Mouse (Mus musculus) brain, embryonic 14.5 days (tissue): ENCODE data around the gene Itga5. TPM values are rescaled to one million over a fixed set of nuclear protein-coding genes. Genes with fewer than 3 reads are reported as not detected.
"Not testable (repeated sequence)": the region's sequence is repeated elsewhere in the genome, so short reads cannot be mapped to it uniquely, and the experiment has no call there.

Source experiments
- DNase-seq: peaks from one replicate; pipeline ENCODE4 v3.0.0-alpha.2; 2011; ENCODE audit warnings: low read depth
- CTCF ChIP-seq: fragments of 200-500 bp; IDR thresholded peaks from 2 replicates; pipeline ENCODE4 v1.5.1; 2012; ENCODE audit warnings: inconsistent platforms, mild to moderate bottlenecking, moderate library complexity, borderline replicate concordance; ENCODE audit not compliant: insufficient read depth, insufficient read length; ENCODE audit errors: extremely low read depth
- POLR2A ChIP-seq: fragments of 200-500 bp; IDR thresholded peaks from 2 replicates; pipeline ENCODE4 v1.6.1; 2012; ENCODE audit warnings: mild to moderate bottlenecking, inconsistent platforms, borderline replicate concordance; ENCODE audit not compliant: poor library complexity, insufficient read depth, insufficient read length, severe bottlenecking; ENCODE audit errors: extremely low read depth
- polyA plus RNA-seq: library from polyadenylated mRNA; depleted of rRNA; stranded (reverse); fragments of >200 nt; gene quantifications from 2 replicates; pipeline ENCODE4 v1.2.3, GENCODE M21; 2012; rRNA removed

The Itga5 gene
- polyA plus RNA-seq: 7.6 and 11.1 TPM in 2 replicates

DNA sequence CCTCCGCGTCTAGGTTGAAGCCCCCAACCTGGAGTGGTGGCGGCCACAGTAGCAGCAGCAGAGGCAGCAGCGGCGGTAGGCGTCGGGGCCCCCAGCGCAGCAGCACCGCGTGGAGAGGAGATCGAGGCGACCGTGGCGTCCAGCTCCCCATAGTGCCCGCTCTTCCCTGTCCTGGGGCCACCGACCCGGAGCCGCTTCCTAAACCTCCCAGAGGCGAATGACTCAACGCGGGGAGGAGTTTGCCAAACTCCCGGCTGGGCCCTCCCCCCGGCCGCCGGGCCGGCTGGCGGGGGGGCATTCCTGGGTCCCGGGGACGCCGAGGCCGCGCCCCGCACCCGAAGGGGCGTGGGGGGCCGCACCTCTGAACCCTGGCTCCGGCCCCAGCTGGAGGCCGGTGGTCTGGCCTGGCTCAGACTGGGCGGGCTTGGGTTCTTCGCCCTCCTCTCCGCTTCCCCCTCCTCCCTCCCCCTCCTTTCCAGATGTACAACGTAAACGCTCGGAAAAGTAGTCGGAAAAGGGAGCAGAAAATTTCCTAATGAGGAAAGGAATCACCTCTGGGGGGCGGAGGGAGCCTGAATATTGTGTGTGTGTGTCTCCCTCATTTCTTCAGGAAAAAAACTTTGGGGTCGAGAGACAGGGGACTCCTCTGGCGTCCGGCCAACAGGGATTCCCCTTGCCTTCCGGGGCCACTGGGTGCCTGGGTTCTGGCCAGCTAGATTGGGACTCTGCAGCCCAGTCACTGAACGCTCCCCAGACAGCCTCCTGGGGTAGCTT lies at the start of gene Itga5:
Gene Itga5 (minus strand): TSS at position 388 of the 774 bp plus-strand sequence.
- TF ChIP-seq CTCF (no peak), POLR2A (no peak)
- peak; percentile 42 for DNase-seq

DNA sequence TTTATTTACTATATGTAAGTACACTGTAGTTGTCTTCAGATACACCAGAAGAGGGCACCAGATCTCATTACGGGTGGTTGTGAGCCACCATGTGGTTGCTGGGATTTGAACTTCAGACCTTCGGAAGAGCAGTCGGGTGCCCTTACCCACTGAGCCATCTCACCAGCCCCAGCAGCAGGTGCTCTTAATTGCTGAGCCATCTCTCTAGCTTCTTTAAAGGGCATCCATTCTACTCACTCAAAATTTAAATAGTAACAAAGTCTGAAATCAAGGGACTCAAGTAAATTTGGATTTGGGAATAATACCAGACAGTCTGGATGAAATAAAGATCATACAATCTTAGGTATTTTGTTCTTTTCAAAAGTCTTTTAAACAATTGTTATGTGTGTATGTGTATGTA lies 39.0 kb upstream of the Itga5 start:
- not testable (repeated sequence) for DNase-seq

DNA sequence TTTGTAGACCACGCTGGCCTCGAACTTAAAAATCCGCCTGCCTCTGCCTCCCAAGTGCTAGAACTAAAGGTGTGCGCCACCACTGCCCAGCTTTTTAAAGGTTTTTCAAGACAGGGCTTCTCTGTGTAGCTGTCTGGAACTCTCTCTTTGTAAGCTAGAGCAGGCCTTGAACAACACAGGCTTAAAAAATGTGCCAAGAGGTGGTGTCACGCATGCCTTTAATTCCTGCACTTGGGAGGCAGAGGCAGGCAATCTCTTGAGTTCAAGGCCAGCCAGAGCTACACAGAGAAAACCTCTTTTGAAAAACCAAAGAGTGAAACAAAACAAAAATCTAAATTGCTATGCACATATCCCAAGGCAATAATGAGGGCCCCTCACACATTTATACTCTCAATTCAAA lies 34.8 kb upstream of the Itga5 start:
- no peak for DNase-seq
- TF ChIP-seq CTCF (no peak), POLR2A (no peak)

DNA sequence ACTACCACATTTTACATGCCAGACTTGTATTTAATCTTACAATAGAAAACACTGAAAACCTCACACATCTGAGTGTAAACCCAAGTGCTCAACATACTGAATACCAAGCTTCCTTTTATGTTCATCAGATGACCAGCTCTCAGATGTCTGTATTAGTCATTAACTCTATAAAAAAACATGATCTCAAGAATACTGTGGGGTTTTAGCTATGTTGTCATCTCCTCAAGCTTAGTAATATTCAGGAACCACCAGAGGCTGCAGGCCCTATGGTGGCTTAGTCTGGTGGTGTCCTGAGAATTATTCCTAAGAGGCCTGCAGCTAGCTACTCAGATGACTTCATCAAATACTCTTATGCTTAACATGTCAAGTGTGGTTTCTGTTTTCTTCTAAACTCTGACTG lies 27.0 kb upstream of the Itga5 start:
- DNase-seq: no peak
- TF ChIP-seq POLR2A (no peak), CTCF (no peak)

DNA sequence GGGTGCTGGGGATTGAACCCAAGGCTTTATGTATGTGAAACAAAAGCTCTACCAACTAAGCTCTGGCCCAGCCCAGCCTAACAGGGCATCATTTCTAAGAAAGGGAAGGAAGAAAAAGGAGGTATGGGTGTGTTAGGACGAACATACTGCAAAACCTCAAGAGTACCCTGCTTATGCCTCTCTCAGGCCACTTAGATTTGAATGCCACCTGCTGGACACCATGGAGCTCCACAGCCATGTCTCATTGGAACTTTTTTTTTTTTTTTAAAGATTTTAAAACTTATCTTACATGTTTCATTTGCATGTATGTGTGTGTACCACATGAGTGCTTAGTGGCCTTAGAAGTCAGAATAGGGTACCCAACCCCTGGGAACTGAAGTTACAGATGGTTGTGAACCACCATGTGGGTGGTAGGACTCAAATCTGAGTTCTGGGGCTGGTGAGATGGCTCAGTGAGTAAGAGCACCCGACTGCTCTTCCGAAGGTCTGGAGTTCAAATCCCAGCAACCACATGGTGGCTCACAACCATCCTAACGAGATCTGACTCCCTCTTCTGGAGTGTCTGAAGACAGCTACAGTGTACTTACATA lies 22.1 kb upstream of the Itga5 start:
- peak; percentile 38; the same call in 1 of the 2 replicates for TF ChIP-seq CTCF
- no peak for TF ChIP-seq POLR2A
- DNase-seq: peak; percentile 28

DNA sequence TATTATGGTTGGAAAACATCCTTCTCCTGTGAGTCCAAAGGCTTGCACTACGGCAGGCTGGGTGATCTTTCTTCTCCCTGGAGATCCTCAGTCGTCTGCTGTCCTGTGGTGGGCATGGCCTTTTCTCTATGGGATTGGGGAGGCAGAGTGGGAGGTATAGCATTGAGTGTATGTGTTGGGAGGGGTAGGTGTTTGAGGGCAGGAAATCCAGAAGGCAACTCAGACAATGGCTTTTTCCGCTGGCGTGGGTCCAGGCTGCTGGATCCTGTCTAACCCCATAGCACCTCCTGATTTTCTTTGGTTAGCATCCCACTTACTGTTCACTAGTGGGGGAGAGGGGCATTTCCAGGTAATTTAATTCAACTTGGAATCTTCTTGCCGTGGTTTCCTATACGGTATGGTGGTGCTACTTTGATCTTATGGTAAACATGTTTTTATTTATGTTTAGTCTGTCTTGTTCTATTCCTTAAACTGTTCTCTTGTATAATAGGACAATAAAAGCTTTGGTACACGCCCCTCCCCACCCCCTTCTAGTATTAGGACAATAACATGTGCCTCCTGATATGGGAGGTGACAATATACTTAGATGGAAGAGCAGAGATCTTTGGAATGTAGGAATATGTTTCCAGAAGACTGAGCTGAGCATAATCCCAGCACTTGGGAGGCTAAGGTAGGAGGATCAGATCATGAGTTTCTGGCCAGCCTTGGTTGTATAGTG lies 17.4 kb upstream of the Itga5 start:
- DNase-seq: no peak
- TF ChIP-seq CTCF (no peak), POLR2A (no peak)

DNA sequence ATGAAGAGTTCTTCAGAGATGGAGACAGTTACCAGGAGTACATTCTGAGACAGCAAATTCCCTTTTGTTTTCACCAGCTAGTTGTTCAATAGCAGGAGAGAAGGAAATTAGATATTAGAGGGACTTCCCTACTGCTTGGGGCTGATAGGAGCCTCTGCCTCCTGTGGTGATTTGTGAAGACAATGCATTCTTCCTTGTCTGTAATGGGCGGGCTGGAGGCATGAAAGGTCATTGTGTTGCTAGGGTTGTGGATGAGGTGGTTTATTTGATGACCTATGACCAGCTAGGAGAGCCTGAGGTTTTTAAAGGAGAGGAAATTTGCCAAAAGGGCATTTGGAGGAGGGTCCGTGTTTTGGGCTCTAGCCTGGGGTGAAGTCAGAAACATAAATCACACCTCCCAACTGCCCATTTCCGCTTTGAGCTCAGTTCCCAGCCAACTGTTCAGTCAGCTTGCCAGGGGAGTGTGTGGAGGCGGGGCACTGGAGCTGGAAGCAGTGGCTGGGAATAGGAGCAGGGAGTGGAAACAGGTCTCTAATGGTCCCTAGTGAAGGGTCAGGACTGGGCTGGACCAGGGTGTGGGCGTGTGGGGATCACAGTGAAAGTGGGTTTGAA lies 16.3 kb upstream of the Itga5 start:
- no peak for TF ChIP-seq CTCF
- TF ChIP-seq POLR2A: no peak
- no peak for DNase-seq

DNA sequence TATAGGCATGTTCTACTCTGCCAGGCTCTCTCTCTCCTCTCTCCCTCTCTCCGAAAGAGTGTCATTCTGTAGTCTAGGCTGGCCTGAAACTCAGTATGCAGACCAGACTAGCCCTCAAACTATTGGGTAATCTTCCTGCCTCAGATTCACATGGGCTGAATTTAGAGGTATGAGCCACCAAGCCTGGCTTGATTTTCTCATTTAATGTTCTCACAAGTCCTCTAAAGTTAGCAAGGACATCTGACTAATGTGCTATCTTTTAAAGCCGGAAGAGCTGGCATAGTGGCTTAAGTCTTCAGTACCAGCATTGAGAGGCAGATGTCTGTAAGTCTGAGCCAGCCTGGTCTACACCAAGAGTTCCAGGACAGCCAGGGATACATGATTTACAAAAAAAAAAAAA lies 15.5 kb upstream of the Itga5 start:
- TF ChIP-seq CTCF (no peak), POLR2A (no peak)

DNA sequence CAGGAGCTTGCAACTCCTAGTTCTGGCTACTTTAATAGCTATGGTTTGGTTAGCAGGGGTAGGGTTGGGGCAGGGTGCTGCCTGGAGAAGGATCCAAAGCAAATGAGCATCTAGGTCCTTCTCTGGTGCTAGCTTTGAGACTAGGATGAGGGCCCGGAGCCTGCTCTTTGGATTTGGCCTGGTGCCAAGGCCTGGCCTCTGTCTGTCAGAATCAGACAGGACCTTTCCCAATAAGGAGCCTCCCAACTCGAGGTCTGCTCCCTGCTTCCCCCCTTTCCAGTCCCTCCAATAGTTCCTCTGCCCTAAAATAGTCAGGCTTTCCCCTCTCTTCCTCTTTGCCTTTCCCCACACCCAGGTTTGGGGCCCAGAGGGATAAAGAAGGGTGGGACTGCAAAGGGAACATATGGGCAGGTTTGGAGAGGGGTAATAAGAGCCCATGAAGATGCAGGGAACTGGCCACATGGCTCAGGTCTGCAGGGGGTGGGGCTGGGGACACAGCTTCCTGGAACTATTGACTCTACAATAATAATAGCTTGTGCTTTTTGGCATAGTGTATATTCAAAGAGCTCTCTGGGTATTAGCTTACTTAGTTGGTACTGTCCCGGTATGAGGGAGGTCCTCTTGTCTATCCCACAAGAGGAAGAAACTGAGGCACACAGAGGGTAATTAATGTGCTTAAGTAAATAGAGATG lies 12.2 kb upstream of the Itga5 start:
- TF ChIP-seq POLR2A (no peak), CTCF (no peak)
- DNase-seq: no peak

More for the DNA sequence above, 15.5 kb upstream of the Itga5 start:
- DNase-seq: no peak

DNA sequence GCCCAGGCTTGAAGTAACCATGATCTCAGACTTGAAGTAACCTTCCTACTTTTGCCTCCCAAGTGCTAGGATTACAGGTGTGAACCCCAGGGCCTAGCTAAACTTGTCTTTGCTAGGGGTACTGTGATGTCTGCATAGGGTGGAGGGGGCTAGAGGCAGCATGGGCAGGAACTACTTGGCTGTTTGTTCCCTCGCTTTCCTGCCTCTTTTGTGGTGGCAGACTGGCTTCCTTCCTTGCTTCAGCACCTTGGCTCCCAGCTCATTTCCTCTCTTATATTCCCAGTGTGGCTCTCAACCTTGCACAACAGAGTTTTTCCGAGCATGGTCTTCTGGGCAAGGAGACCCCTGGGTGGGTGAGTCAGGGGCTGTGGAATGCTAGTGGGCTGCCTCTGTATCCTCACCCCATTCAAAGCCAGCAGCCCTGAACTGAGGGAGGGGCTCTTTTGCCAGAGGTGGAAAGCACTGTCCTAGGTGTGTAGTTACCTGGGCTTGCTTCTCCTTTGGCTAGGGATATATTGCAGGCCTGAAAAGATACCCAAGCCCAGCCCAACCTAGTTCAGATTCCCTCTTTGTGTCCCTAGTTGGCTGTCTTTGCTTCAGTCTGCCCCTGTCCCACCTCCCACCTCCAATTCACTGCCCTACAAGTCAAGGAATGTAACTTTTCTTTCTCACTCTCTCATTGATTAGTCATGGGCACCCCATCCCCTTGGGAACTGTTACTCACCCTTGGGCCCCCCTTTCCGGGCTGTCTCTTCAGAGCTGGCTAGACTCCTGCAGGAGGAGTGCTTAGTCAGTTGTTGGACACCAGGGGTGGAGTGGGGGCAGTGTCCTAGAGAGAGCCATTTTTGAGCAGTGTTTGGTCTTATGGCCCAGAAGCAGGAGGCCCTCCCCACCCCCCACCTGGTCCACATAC lies 11.4 kb upstream of the Itga5 start:
- TF ChIP-seq POLR2A (no peak), CTCF (no peak)
- DNase-seq: no peak
